Mouse (Mus musculus) MEL (cell line): ENCODE measurements around the gene Rbck1. TPM values are rescaled to one million over a fixed set of nuclear protein-coding genes. Genes with fewer than 3 reads are reported as not detected.

ENCODE experiments used
- DNase-seq: peaks from one replicate; pipeline ENCODE4 v3.0.0; 2011; ENCODE audit warnings: low read depth, low spot score
- H3K27ac ChIP-seq: 2 replicates; pipeline ENCODE4 v1.5.1; 2012; ENCODE audit warnings: low read depth, mild to moderate bottlenecking, control low read depth, low read length, moderate library complexity; ENCODE audit not compliant: control insufficient read depth
- H3K27me3 ChIP-seq, 2 experiments: fragments of 150-350 bp in 1 of 2; sonication (generic) in 1 of 2; 2 replicates each; pipeline ENCODE4 v1.6.1; 2012; ENCODE audit warnings: low read length in 2 of 2, mild to moderate bottlenecking in 2 of 2, improper control_type of control experiment in 1 of 2, moderate library complexity in 1 of 2; ENCODE audit not compliant: insufficient read depth in 2 of 2, control insufficient read depth in 1 of 2
- H3K36me3 ChIP-seq, 2 experiments: 2 replicates each; pipeline ENCODE4 v1.6.1; 2012 to 2014; ENCODE audit warnings: low read length in 2 of 2, improper control_type of control experiment in 1 of 2, inconsistent platforms in 1 of 2, mild to moderate bottlenecking in 1 of 2; ENCODE audit not compliant: insufficient read depth in 2 of 2, control insufficient read depth in 1 of 2
- H3K4me1 ChIP-seq, 2 experiments: fragments of 150-350 bp in 1 of 2; sonication (generic) in 1 of 2; 2 replicates each; pipeline ENCODE4 v1.6.1; 2012; ENCODE audit warnings: low read length in 2 of 2, improper control_type of control experiment in 1 of 2, mild to moderate bottlenecking in 1 of 2; ENCODE audit not compliant: insufficient read depth in 2 of 2, control insufficient read depth in 1 of 2
- H3K4me3 ChIP-seq, 2 experiments: fragments of 150-350 bp in 1 of 2; sonication (generic) in 1 of 2; 2 replicates each; pipeline ENCODE4 v1.5.1; 2012; ENCODE audit warnings: low read depth in 2 of 2, low read length in 2 of 2, mild to moderate bottlenecking in 2 of 2, moderate library complexity in 2 of 2, control low read depth in 1 of 2, improper control_type of control experiment in 1 of 2; ENCODE audit not compliant: control insufficient read depth in 1 of 2, insufficient read depth in 1 of 2
- H3K79me2 ChIP-seq: 2 replicates; pipeline ENCODE4 v1.6.1; 2012; ENCODE audit warnings: mild to moderate bottlenecking, low read length, moderate library complexity; ENCODE audit not compliant: control insufficient read depth, poor library complexity, insufficient read depth
- H3K9ac ChIP-seq: 2 replicates; pipeline ENCODE4 v1.6.1; 2012; ENCODE audit warnings: low read depth, mild to moderate bottlenecking, control low read depth, low read length, moderate library complexity; ENCODE audit not compliant: control insufficient read depth, poor library complexity, severe bottlenecking
- H3K9me3 ChIP-seq: fragments of 150-350 bp; sonication (generic); replicated peaks from 2 replicates; pipeline ENCODE4 v1.6.1; 2012; ENCODE audit warnings: mild to moderate bottlenecking, low read length, improper control_type of control experiment, moderate library complexity; ENCODE audit not compliant: insufficient read depth
- BHLHE40 ChIP-seq: IDR thresholded peaks from 2 replicates; pipeline ENCODE4 v1.6.1; 2012; ENCODE audit warnings: low read depth, mild to moderate bottlenecking, inconsistent platforms, low read length, improper control_type of control experiment, borderline replicate concordance
- GABPA ChIP-seq: IDR thresholded peaks from 2 replicates; pipeline ENCODE4 v1.6.1; 2012; ENCODE audit warnings: low read depth, mild to moderate bottlenecking, inconsistent platforms, low read length, improper control_type of control experiment, moderate library complexity
- GATA1 ChIP-seq: IDR thresholded peaks from 2 replicates; pipeline ENCODE4 v1.6.1; 2011; ENCODE audit warnings: low read depth, low read length, improper control_type of control experiment
- HCFC1 ChIP-seq: IDR thresholded peaks from 2 replicates; pipeline ENCODE4 v1.6.1; 2012; ENCODE audit warnings: low read depth, mild to moderate bottlenecking, inconsistent platforms, low read length, improper control_type of control experiment, moderate library complexity
- MAFK ChIP-seq: IDR thresholded peaks from 2 replicates; pipeline ENCODE4 v1.6.1; 2011; ENCODE audit warnings: low read depth, mild to moderate bottlenecking, low read length, improper control_type of control experiment, borderline replicate concordance
- MAX ChIP-seq: IDR thresholded peaks from 2 replicates; pipeline ENCODE4 v1.6.1; 2011; ENCODE audit warnings: low read length, improper control_type of control experiment
- MXI1 ChIP-seq: IDR thresholded peaks from 2 replicates; pipeline ENCODE4 v1.6.1; 2011; ENCODE audit warnings: mild to moderate bottlenecking, low read depth, low read length, improper control_type of control experiment
- MYB ChIP-seq: IDR thresholded peaks from 2 replicates; pipeline ENCODE4 v1.6.1; 2011; ENCODE audit warnings: mild to moderate bottlenecking, low read depth, low read length, improper control_type of control experiment
- MYC ChIP-seq: IDR thresholded peaks from 2 replicates; pipeline ENCODE4 v1.6.1; 2011; ENCODE audit warnings: low read depth, mild to moderate bottlenecking, low read length, improper control_type of control experiment, moderate library complexity
- POLR2AphosphoS2 ChIP-seq: IDR thresholded peaks from 2 replicates; pipeline ENCODE4 v1.6.1; 2011; ENCODE audit warnings: low read length, improper control_type of control experiment
- POLR2AphosphoS5 ChIP-seq: IDR thresholded peaks from 2 replicates; pipeline ENCODE4 v1.6.1; 2012; ENCODE audit warnings: low read depth, borderline replicate concordance, mild to moderate bottlenecking, inconsistent platforms, low read length, moderate library complexity, mixed read lengths
- RAD21 ChIP-seq: IDR thresholded peaks from 2 replicates; pipeline ENCODE4 v1.6.1; 2011; ENCODE audit warnings: mild to moderate bottlenecking, low read depth, low read length, improper control_type of control experiment
- TBP ChIP-seq: IDR thresholded peaks from 2 replicates; pipeline ENCODE4 v1.8.0; 2011; ENCODE audit warnings: low read depth, low read length, improper control_type of control experiment
- UBTF ChIP-seq: IDR thresholded peaks from 2 replicates; pipeline ENCODE4 v1.6.1; 2012; ENCODE audit warnings: low read depth, mild to moderate bottlenecking, inconsistent platforms, low read length, improper control_type of control experiment, moderate library complexity, borderline replicate concordance; ENCODE audit not compliant: insufficient read depth
- USF1 ChIP-seq: IDR thresholded peaks from 2 replicates; pipeline ENCODE4 v1.6.1; 2014; ENCODE audit warnings: low read depth, mild to moderate bottlenecking, inconsistent platforms, low read length, improper control_type of control experiment, moderate library complexity
- USF2 ChIP-seq, 2 experiments: IDR thresholded peaks; 2 replicates each; pipeline ENCODE4 v1.6.1; 2011 to 2012; ENCODE audit warnings: improper control_type of control experiment in 2 of 2, low read length in 2 of 2, borderline replicate concordance in 1 of 2, inconsistent platforms in 1 of 2, low read depth in 1 of 2, mild to moderate bottlenecking in 1 of 2; ENCODE audit not compliant: insufficient read depth in 1 of 2
- ZKSCAN1 ChIP-seq: IDR thresholded peaks from 2 replicates; pipeline ENCODE4 v1.6.1; 2012; ENCODE audit warnings: low read depth, mild to moderate bottlenecking, inconsistent platforms, low read length, improper control_type of control experiment, moderate library complexity
- ZNF384 ChIP-seq: IDR thresholded peaks from 2 replicates; pipeline ENCODE4 v1.6.1; 2012; ENCODE audit warnings: low read depth, mild to moderate bottlenecking, inconsistent platforms, low read length, improper control_type of control experiment
- polyA plus RNA-seq, 2 experiments: library from polyadenylated mRNA; stranded (reverse) in 1 of 2; unstranded in 1 of 2; fragments of >175 nt in 1 of 2; fragments of >200 nt in 1 of 2; gene quantifications; 2 replicates each; pipeline versions ENCODE4 v1.2.1 to v1.2.4; 2012; ENCODE audit warnings: low replicate concordance in 2 of 2, low read depth in 1 of 2; ENCODE audit not compliant: insufficient read length in 2 of 2, insufficient read depth in 1 of 2, missing spikeins in 1 of 2
- total RNA-seq: library from RNA; depleted of rRNA; stranded (reverse); fragments of 300-350 nt; gene quantifications from 2 replicates; pipeline ENCODE4 v1.2.3, GENCODE M21; 2012

Gene Rbck1
- total and polyA plus RNA-seq, 3 experiments: 90.9 to 162 (median 92.1) TPM

DNA sequence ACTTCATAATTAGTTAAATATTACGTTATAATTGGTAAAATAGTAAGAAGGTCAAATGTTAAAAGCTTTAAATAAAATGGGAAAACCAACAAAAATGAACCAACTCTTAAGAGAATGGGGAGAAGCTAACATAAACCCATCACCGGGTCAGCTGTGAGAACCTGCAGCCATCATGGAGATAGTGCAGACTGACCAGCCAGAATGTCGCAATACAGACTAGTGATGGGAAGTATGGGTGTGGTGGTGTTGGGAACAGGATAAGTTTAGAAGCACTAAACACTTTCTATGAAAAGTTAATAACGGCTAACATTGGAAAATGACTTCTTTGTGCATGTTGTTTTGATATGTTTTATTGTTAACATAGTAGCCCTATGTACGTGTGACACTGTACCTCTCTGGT, 44.9 kb downstream of the Rbck1 start:
- Histone ChIP-seq H3K27ac (no peak overlapping the region), H3K79me2 (no peaks in the 10 kb centered on the region), H3K4me3 (no peak overlapping the region), H3K36me3 (peaks cover 0 to 2% of the 10 kb centered on the region in 2 experiments; a peak in 1 of 4 replicates), H3K9ac (no peak overlapping the region), H3K9me3 (no peaks in the 10 kb centered on the region), H3K27me3 (no peaks in the 10 kb centered on the region), H3K4me1 (no peaks in the 10 kb centered on the region)
- TF ChIP-seq TBP (no peak), RAD21 (no peak), POLR2AphosphoS5 (no peak), USF2 (IDR thresholded peaks at IDR 0.05; ENCODE audit: borderline replicate concordance in 1 of 2, insufficient read depth in 1 of 2, low read depth in 1 of 2, low read length in 2 of 2) (no peak), POLR2AphosphoS2 (no peak), GATA1 (no peak), MXI1 (no peak), HCFC1 (no peak), BHLHE40 (no peak), MYB (no peak), MYC (no peak)
- no peak for DNase-seq

DNA sequence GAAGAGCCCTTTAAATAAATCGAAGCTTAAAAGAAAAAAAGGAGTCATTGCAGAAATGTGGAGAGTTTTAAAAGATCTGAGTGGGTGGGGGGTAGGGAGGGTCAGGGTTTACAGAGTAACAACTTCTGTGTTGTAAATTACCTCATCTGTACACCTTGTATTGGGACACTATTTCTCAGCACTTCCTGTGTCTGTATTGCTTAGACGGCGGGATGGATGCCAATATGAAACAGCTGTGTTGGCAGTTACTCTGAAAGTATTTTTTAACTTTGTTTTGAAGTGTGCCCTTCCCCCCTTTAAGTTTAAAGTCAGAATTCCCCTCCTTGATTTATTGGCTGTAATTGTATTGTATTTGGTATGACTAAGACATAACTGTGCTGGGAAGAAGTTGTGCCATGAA, 51.0 kb downstream of the Rbck1 start:
- no peaks in the 10 kb centered on the region for H3K79me2 ChIP-seq
- H3K27me3 ChIP-seq: no peaks in the 10 kb centered on the region
- DNase-seq: no peak
- no peaks in the 10 kb centered on the region for H3K9me3 ChIP-seq
- no peak overlapping the region for H3K9ac ChIP-seq
- no peak overlapping the region for H3K27ac ChIP-seq
- peaks cover 0 to 22% of the 10 kb centered on the region in 2 experiments; a peak in 2 of 4 replicates for H3K36me3 ChIP-seq
- TF ChIP-seq POLR2AphosphoS5: no peak
- TF ChIP-seq MYB: no peak
- no peak for TF ChIP-seq GABPA
- no peak for TF ChIP-seq UBTF
- TF ChIP-seq ZKSCAN1: no peak
- no peak for TF ChIP-seq MAFK
- TF ChIP-seq USF1: no peak
- no peak for TF ChIP-seq MAX
- no peak for TF ChIP-seq ZNF384
- no peak overlapping the region for H3K4me3 ChIP-seq
- no peaks in the 10 kb centered on the region for H3K4me1 ChIP-seq
